Mouse (Mus musculus) cortical plate, adult 2 months (tissue): ENCODE measurements at regions not wholly inside any gene's neighbourhood (a gene's known extent, or its start where the extent isn't known, plus 50 kb on each side); places are given as distances from the start of the nearest gene placed in this dataset.

Experiments
- CTCF ChIP-seq: fragments of 200-500 bp; IDR thresholded peaks from 2 replicates; pipeline ENCODE4 v1.5.1; 2011; ENCODE audit warnings: mild to moderate bottlenecking, control low read depth, low read length; ENCODE audit not compliant: insufficient read depth; ENCODE audit errors: extremely low read depth
- POLR2A ChIP-seq: fragments of 200-500 bp; IDR thresholded peaks from 2 replicates; pipeline ENCODE4 v1.6.1; 2011; ENCODE audit warnings: mild to moderate bottlenecking, low read length, control low read depth; ENCODE audit not compliant: insufficient read depth; ENCODE audit errors: extremely low read depth

GRCm38 (mm10) chr16:25197079-25197478 is 89.5 kb upstream of the Tprg start:
- no peak for TF ChIP-seq POLR2A
- no peak for TF ChIP-seq CTCF
